Mouse (Mus musculus): ENCODE results near the gene Hnrnpa0.
"Not testable (repeated sequence)": the region's sequence is repeated elsewhere in the genome, so short reads cannot be mapped to it uniquely, and the experiment has no call there.

Hnrnpa0 gene

DNA sequence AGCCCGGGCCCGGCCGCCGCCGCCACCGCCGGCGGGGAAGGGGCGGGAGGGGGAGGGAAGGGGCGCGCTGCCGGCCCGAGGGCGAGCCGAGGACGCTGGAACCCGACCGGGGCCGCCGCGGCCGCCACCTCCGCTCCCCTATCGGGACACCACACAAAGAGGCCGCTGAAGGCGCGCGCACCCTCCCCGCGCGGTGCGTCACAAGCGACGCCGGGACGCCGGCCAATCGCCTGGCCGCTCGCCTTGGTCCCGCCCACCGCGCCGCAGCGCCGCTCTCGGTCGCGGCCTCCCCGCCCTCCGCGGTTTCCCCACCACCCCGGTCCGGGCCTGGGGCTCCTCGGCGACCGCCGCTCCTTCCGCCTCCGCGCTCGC lies at the start of gene Hnrnpa0:
Hnrnpa0 (minus strand) TSS at position 161 of the 372 bp plus-strand sequence.
- in situ Hi-C loops (cut with MboI, MseI): loop anchor here (10.0 kb wide), 1 partner anchor 1636 kb away; the partner anchor contains the start of gene Isca1

DNA sequence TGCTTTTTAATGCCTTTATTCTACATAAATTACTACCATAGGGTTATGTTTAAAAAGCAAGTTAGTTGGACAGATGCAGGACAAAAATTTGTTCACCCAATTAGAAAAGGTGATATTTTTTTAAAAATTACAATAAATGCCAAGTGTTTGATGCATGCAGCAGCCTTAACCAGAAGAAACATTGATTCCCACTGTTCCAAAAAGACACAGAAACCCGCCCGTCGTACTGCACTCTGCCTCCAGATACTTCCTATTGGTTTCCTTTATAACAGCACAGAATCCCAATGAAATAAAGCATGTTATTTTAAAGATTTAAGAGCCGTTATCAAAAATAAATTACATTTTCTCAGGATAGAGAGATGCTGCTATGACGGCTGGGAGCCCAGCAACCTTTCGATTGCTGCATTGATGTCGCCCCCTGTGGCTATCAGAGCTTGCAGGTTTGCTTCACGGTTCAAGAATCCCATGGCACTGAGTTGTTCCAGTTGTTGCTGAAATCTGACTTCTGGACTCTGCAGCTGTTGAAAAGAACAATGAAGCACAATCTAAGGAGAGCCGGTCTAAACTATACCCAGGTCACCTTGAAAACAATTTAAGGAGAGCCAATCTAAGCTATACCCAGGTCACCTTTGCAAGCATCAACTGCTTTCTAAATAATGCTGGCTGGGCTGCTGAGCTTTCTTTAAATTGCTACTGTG lies 49.3 kb upstream of the Hnrnpa0 start:
- in situ Hi-C loops (cut with MboI, MseI): no loop called here

GRCm38 (mm10) chr13:58176105-58176504 lies 47.7 kb upstream of the Hnrnpa0 start:
- in situ Hi-C loops (cut with MboI, MseI): no loop called here

DNA sequence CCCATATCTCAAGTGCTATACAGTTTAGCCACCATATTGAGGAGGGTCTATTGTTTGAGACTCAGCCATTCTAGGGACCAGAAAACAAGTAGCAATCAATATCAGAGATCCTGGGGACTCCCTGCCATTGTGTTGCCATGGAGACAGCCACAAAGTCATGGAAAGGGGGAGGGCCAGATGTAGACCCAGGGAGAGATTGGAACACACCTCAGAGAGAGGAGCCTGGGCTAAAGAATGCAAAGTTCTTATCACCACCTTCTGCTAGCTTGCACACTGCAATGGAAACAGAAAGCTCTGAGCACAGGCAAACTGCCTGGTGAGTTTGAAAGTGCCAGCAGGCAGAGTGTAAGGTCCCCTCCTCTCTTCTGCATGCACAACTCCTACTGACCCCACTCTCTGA lies 39.8 kb upstream of the Hnrnpa0 start:
- in situ Hi-C loops (cut with MboI, MseI): loop anchor here (25.0 kb wide), 1 partner anchor 219 kb away; the partner anchor contains the start of gene 2210016F16Rik

GRCm38 (mm10) chr13:58163343-58163742 lies 35.0 kb upstream of the Hnrnpa0 start:
- in situ Hi-C loops (cut with MboI, MseI): loop anchor here (25.0 kb wide), 1 partner anchor 224 kb away; the partner anchor contains the start of gene 2210016F16Rik

GRCm38 (mm10) chr13:58160761-58161160 lies 32.4 kb upstream of the Hnrnpa0 start:
- in situ Hi-C loops (cut with MboI, MseI): loop anchor here (25.0 kb wide), 1 partner anchor 227 kb away; the partner anchor contains the start of gene 2210016F16Rik

GRCm38 (mm10) chr13:58158099-58158912 lies 29.9 kb upstream of the Hnrnpa0 start:
- in situ Hi-C loops (cut with MboI, MseI): loop anchor here (25.0 kb wide), 1 partner anchor 229 kb away; the partner anchor contains the start of gene 2210016F16Rik

DNA sequence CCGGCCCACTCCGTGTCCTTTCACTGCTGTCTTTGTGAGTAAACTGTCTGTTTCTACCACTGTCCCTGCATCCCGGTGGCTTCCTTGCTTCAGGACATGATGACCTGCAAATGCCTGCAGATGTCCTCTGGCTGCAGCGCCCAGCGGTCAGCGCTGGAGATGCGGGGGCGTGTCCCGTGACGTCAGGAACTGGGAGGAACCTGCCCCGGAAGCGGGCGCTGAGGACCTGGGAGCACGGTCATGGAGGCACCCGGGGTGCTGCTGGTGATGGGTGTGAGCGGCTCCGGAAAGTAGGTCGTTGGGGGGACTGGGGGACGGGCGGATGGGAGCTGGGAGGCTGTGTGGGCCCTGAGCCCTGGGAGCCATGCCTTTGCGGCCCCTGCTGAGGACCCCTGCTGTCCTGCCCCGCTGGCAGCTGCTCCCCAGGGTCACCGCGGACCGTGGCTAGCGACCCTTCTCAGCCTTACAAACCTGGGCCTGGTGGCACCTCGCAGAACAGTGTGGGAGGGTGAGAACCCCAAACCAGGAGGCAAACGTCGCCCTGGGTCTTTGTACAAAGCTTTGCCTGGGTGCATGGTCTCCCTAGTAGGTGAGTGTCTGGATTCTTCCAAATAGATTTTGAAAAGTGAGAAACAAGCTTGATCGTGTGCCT lies 29.2 kb upstream of the Hnrnpa0 start, which contains the start of gene Idnk:
Idnk (plus strand) TSS at position 203 of the 652 bp plus-strand sequence.
- in situ Hi-C loops (cut with MboI, MseI): loop anchor here (25.0 kb wide), 1 partner anchor 230 kb away; the partner anchor contains the start of gene 2210016F16Rik

DNA sequence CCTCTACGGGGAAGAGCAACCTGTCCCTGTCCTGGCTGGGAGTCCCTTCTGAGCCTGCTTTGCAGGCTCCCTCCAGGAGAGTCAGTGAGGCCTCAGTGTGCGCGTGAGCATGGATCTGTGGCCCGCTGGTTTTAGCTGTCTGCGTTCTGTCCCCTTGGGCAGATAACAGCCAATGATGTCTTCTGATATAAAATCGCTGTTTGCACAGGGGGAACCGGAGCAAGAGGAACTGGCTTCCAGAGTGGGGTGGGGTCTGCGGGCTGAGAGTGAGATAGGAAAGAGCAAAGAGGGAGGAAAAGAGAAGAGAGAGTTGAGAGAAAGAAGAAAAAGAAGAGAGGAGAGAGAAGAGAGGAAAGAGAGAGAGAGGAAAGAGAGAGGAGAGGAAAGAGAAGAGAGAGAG lies 28.7 kb upstream of the Hnrnpa0 start:
- in situ Hi-C loops (cut with MboI, MseI): loop anchor here (25.0 kb wide), 1 partner anchor 230 kb away; the partner anchor contains the start of gene 2210016F16Rik

- in situ Hi-C loops (cut with MboI, MseI): loop anchor here (25.0 kb wide), 1 partner anchor 231 kb away; the partner anchor contains the start of gene 2210016F16Rik
Measured at GRCm38 (mm10) chr13:58156031-58156430, 27.7 kb upstream of the Hnrnpa0 start.

DNA sequence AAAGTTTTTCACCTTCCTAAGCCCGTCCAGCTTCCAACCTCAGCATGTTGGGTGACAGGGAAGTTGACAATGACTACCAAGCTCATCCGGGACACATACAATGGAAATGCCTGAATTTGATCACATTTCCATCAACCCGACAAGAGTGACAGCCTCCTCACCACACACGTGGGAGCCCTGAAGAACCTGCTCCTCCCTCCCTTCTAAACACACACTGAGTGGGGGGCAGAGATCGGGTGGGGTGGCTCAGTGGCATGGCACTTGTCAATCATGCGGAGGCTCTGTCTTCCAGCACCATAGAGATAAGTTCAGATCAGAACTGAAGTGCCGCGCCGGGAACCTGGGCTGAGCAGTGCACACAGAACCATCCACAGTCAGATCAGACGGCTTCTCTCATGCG lies 22.1 kb upstream of the Hnrnpa0 start:
- in situ Hi-C loops (cut with MboI, MseI): loop anchor here (25.0 kb wide), 1 partner anchor 237 kb away; the partner anchor contains the start of gene 2210016F16Rik

DNA sequence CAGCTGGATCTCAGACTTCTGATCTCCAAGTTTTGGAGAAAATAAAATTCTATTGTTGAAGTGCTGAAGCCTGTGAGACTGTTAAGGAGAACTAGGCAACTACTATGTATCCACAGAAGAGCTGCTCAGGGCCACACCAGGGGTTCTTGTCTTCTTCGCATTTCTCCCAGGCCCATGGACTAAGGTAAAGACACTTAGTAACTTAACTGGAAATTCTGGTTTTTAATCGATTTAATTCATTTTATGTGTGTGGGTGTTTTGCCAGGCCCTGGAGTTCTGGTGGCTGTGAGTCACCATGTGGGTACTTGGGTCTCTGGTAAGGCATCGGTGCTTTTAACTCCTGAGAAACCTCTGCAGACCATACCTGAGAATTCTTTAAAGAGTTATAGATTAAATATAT lies 21.3 kb upstream of the Hnrnpa0 start:
- in situ Hi-C loops (cut with MboI, MseI): loop anchor here (25.0 kb wide), 1 partner anchor 238 kb away; the partner anchor contains the start of gene 2210016F16Rik

GRCm38 (mm10) chr13:58149033-58149558 lies 20.7 kb upstream of the Hnrnpa0 start:
- in situ Hi-C loops (cut with MboI, MseI): no loop called here

GRCm38 (mm10) chr13:58148256-58148831 lies 20.0 kb upstream of the Hnrnpa0 start:
- in situ Hi-C loops (cut with MboI, MseI): no loop called here

- in situ Hi-C loops (cut with MboI, MseI): no loop called here
Measured at GRCm38 (mm10) chr13:58147760-58148159, 19.4 kb upstream of the Hnrnpa0 start.

- in situ Hi-C loops (cut with MboI, MseI): not testable (repeated sequence)
Measured at GRCm38 (mm10) chr13:58146603-58147002, 18.2 kb upstream of the Hnrnpa0 start.

GRCm38 (mm10) chr13:58131692-58132091 lies 3.3 kb upstream of the Hnrnpa0 start:
- in situ Hi-C loops (cut with MboI, MseI): no loop called here

DNA sequence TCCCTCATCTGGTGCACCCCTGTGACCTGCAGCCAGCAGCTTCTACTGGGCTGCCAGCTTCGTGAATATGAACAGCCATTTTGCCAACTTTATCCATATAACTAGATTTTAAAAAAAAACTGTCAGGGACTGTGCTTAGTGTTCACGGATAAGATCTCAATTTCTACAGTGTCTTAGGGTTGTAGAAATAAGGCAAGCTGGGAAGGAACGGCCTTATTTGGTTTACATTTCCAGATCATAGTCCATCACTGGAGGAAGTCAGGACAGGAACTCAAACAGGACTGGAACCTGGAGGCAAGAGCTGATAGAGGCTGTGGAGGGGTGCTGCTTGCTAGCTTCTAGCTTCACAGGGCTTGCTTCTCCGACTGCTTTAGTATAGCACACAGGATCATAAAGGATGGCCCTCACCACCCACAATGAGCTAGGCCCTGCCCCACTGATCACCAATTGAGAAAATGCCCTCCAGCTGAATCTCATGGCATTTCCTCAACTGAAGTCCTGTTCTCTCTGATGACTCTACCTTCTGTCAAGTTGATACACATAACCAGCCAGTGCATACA lies 1.4 kb upstream of the Hnrnpa0 start:
- in situ Hi-C loops (cut with MboI, MseI): loop anchor here (10.0 kb wide), 1 partner anchor 1635 kb away; the partner anchor contains the start of gene Isca1

DNA sequence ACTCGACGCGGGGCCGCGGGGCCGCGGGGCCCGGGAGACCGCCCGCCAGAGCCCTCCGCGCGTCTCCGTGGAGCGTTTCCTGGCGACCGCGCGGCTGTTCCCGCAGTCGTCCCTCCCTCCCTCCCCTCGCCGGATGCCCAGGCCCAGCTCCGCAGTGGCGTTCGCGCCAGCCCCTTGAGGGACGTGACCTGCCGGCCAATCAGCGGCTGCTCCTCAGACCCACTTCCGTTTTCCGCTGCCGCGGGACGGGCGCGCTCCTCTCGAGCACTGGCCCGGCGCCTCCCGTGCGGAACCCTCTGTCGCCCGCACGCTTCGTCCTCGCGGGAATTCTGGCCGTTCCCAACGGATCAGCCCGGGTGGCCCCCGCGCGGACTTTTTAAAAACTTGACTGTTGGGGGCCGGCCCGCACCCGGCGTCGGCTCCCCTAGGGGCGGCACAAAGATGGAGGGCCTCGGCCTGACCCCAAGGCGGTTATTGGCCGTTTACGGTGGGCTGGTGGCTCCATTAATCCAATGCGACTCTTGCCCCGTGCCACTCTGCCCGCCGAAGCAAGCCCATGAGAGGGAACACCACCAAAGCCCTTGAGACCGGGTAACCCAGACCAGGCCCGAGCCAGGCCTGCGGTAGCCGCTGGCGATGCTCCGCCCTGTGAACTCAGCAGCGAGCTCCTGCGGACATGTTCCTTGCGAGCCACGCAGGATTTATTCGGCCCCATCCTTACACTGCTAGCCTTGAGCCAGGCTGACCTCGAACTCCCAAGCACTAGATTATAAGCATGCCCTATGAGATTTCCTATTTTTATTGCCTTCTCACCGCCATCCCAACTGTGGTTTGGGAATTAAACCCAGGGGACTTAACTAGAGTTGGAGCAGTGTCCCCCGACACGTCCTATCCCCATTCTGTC lies 664 bp upstream of the Hnrnpa0 start:
- in situ Hi-C loops (cut with MboI, MseI): loop anchor here (10.0 kb wide), 1 partner anchor 1636 kb away; the partner anchor contains the start of gene Isca1
